Mouse (Mus musculus) limb, embryonic 14.5 days (tissue): ENCODE measurements around the gene Apc2. TPM values are rescaled to one million over a fixed set of nuclear protein-coding genes. Genes with fewer than 3 reads are reported as not detected.
A peak's percentile ranks its signal among the peaks of the same experiment; 100 is the strongest.

Experiments
- ATAC-seq: fragments of 200-750 bp; cut with Nextera tagmentation; 2 replicates; pipeline ENCODE4 v1.8.0; 2017; ENCODE audit warnings: low read depth, moderate number of reproducible peaks, moderate TSS enrichment; ENCODE audit not compliant: low FRiP score
- DNase-seq: peaks from one replicate; pipeline ENCODE4 v3.0.0-alpha.2; 2015; ENCODE audit warnings: low spot score
- H3K27ac ChIP-seq: fragments of 300-500 bp; sonication (generic); replicated peaks from 2 replicates; pipeline ENCODE4 v1.5.1; 2014; ENCODE audit warnings: low read depth, mild to moderate bottlenecking, low read length, moderate library complexity, mixed read lengths
- H3K27me3 ChIP-seq: fragments of 300-500 bp; sonication (generic); 2 replicates; pipeline ENCODE4 v1.6.1; 2014; ENCODE audit warnings: low read length, mixed read lengths; ENCODE audit not compliant: control insufficient read depth, insufficient read depth
- H3K36me3 ChIP-seq: fragments of 300-500 bp; sonication (generic); 2 replicates; pipeline ENCODE4 v1.6.1; 2014; ENCODE audit warnings: mild to moderate bottlenecking, low read length, moderate library complexity, mixed read lengths; ENCODE audit not compliant: control insufficient read depth, insufficient read depth
- H3K4me1 ChIP-seq: fragments of 300-500 bp; sonication (generic); 2 replicates; pipeline ENCODE4 v1.6.1; 2014; ENCODE audit warnings: antibody characterized with exemption, low read length, mixed read lengths; ENCODE audit not compliant: control insufficient read depth, insufficient read depth
- H3K4me2 ChIP-seq: fragments of 300-500 bp; sonication (generic); replicated peaks from 2 replicates; pipeline ENCODE4 v1.6.1; 2014; ENCODE audit warnings: low read depth, mild to moderate bottlenecking, low read length, moderate library complexity; ENCODE audit not compliant: severe bottlenecking
- H3K4me3 ChIP-seq: fragments of 300-500 bp; sonication (generic); replicated peaks from 2 replicates; pipeline ENCODE4 v1.5.1; 2014; ENCODE audit warnings: low read length
- H3K9ac ChIP-seq: fragments of 300-500 bp; sonication (generic); 2 replicates; pipeline ENCODE4 v1.6.1; 2014; ENCODE audit warnings: mild to moderate bottlenecking, low read depth, low read length, moderate library complexity; ENCODE audit not compliant: severe bottlenecking
- H3K9me3 ChIP-seq: fragments of 300-500 bp; sonication (generic); 2 replicates; pipeline ENCODE4 v1.6.1; 2016; ENCODE audit warnings: low read length; ENCODE audit not compliant: control insufficient read depth
- POLR2A ChIP-seq: fragments of 200-500 bp; IDR thresholded peaks from 2 replicates; pipeline ENCODE4 v1.8.0; 2012; ENCODE audit warnings: inconsistent platforms, mild to moderate bottlenecking, moderate library complexity, borderline replicate concordance; ENCODE audit not compliant: insufficient read depth, insufficient read length; ENCODE audit errors: extremely low read depth
- WGBS: fragments of 180-500 bp; shearing (Covaris S2); extraction: QIAGEN DNeasy Blood & Tissue Kit; methylation state at CpG from one replicate; pipeline ENCODE4 v1.1.7; 2014; 5-methylcytosine and 5-hydroxymethylcytosine counted together
- polyA plus RNA-seq, 2 experiments: library from polyadenylated mRNA; depleted of rRNA in 1 of 2; stranded (reverse) in 1 of 2; unstranded in 1 of 2; fragments of >200 nt; fragmentation: Nextera tagmentation in 1 of 2; extraction: Ambion mirVana in 1 of 2; gene quantifications; 2 replicates each; pipeline versions ENCODE4 v1.2.1 to v1.2.3; 2012 to 2014

Gene Apc2
- polyA plus RNA-seq, 2 experiments = 1.5 to 2.5 TPM

DNA sequence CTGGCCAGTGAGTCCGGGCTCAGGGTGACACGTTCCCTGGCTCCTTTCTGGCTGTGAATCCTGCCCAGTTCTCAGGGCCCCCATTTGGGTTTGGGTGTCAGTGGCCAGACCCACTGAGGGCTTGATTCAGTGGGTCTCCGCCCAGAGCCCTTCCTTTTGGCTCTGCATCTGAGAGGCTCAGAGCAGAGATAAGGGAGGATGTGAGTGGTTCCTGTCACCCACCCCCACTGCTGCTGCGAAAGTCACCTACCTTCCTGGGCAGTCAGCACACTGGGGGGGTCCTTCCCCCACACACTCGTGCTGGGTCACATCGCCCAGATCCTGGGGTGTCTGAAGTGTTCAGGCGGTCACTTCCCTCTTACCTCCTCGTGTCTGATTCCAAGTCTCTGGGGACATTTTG is 57.0 kb downstream of the Apc2 start:
- peaks cover 87% of the 10 kb centered on the region for H3K27me3 ChIP-seq
- no peak overlapping the region for H3K27ac ChIP-seq
- no peak for TF ChIP-seq POLR2A
- H3K36me3 ChIP-seq = no peaks in the 10 kb centered on the region
- H3K4me2 ChIP-seq = no peak overlapping the region
- H3K9ac ChIP-seq = 0 out of 2 replicates have a peak overlapping the region, but pooled peaks have one; percentile 16
- no peak overlapping the region for H3K4me3 ChIP-seq
- 63% methylated on average over 8 of the region's 8 CpGs for WGBS
- ATAC-seq (no peak), DNase-seq (no peak)
- H3K4me1 ChIP-seq = peaks cover 22% of the 10 kb centered on the region
- no peaks in the 10 kb centered on the region for H3K9me3 ChIP-seq

DNA sequence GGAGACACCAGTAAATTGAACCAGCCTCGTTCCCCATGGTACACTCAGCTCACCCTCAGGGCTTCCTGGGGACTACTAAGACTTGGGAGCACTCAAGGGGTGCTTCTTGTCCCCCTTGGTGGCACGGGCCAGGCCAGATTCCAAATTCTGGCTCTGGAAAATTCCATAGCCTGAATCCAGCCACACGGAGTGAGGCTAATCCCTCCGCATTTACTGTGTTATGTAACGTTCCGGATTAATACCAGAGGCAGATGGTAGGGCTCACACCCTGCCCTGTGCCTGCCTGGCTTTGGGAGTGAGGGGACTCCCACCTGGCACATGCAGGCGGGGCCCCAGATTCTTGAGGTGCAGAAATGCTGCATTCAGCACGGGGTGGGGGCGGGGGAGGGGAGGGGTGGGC is 59.7 kb downstream of the Apc2 start:
- no peak for TF ChIP-seq POLR2A
- WGBS = 8% methylated on average over 8 of the region's 9 CpGs
- no peak for ATAC-seq
- Histone ChIP-seq H3K4me1 (peaks cover 15% of the 10 kb centered on the region), H3K9ac (no peak overlapping the region), H3K4me2 (no peak overlapping the region), H3K27me3 (peaks cover 71% of the 10 kb centered on the region), H3K27ac (no peak overlapping the region), H3K4me3 (no peak overlapping the region), H3K9me3 (no peaks in the 10 kb centered on the region), H3K36me3 (no peaks in the 10 kb centered on the region)
- no peak for DNase-seq

DNA sequence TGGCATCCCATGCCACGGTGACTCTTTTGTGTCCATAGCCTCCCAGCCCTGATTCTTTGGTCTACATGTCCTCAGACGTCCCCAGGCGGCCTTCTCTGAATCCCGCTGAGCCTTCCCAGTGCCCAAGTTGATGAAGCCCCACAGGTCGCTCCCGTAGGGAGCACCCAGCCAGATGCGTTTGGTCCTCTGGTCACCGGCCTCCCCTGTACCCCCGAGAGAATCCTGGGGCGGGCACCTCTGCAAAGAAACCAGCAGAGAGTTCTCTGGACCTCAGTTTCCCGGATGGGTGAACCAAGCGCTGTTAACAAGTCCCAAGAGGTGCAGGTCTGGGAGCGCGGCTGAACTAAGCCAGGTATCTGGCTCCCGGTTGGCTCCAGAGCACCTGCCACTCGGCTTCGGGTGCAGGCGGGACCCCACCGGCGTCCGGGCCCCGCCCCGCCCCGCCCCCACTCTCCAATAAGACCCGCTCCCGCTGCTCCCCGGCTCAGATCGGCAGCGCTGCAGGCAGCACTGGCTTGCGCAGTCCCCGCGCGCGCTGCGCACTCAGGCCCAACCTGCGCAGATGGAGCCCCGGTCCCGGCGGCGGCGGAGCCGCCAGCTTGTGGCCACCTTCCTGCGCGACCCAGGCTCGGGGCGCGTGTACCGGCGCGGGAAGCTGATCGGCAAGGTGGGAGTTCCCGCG is 60.4 kb downstream of the Apc2 start, which contains the start of gene Plk5:
Gene Plk5 (plus strand): TSS at position 459 of the 682 bp plus-strand sequence.
- Histone ChIP-seq H3K4me2 (peak within 1 kb of the TSS; percentile 63), H3K4me1 (peaks cover 15% of the 10 kb centered on the region), H3K9ac (peak within 1 kb of the TSS; percentile 28; the same call in 1 of the 2 replicates), H3K27me3 (peaks cover 64% of the 10 kb centered on the region), H3K27ac (no peak within 1 kb of the TSS), H3K4me3 (peak within 1 kb of the TSS; percentile 43), H3K36me3 (no peaks in the 10 kb centered on the region), H3K9me3 (no peaks in the 10 kb centered on the region)
- DNase-seq = no peak
- no peak for TF ChIP-seq POLR2A
- 3% methylated on average over 20 of the region's 53 CpGs for WGBS
- no peak for ATAC-seq

DNA sequence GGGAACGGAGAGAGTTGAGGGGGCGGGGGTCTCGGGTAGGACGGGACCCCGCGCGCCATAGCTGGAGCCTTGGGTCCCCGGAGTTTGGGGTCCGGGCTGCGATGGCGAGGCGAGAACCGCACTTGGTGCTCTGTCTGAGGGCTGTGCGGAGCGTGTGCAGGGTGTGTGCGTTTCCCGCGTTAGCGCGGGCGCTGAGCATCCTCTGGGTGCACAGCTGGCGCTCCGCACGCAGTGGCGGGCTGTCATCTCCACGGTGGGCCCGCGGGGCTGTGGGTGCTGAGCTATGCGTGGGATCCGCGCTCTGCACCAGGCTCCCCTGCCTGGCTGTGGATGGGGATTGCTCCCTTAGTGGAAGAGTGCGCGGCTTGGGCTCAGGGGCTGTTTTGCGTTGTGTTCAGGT is 61.0 kb downstream of the Apc2 start:
- peak overlapping the region; percentile 28; the same call in 1 of the 2 replicates for H3K9ac ChIP-seq
- no peak for ATAC-seq
- DNase-seq = no peak
- no peaks in the 10 kb centered on the region for H3K36me3 ChIP-seq
- no peak for TF ChIP-seq POLR2A
- H3K4me3 ChIP-seq = peak overlapping the region; percentile 43
- H3K27me3 ChIP-seq = peaks cover 58% of the 10 kb centered on the region
- no peaks in the 10 kb centered on the region for H3K9me3 ChIP-seq
- H3K27ac ChIP-seq = no peak overlapping the region
- 2% methylated on average over 32 of the region's 34 CpGs for WGBS
- H3K4me2 ChIP-seq = peak overlapping the region; percentile 63
- H3K4me1 ChIP-seq = peaks cover 15% of the 10 kb centered on the region

DNA sequence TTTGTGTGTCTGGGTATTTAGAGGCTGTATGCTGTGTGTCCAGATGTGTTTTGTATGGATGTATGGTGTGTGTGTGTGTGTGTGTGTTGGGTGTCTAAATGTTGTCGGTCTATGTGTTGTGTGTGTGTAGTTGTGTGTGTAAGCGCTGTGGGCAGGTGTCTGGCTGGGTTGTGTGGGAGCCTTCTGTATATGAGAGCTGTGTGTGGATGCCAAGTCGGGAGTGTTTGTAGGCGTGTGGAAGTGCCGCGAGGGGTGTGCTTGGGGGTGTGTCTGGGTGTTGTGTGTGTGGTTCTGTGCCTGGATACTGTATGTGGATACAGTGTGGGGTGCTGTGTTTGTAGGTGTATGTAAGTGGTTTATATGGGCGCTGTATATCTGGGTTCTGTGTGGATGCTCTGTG is 61.6 kb downstream of the Apc2 start:
- H3K9ac ChIP-seq = no peak overlapping the region
- no peak for TF ChIP-seq POLR2A
- no peaks in the 10 kb centered on the region for H3K36me3 ChIP-seq
- 33% methylated on average over 7 of the region's 7 CpGs for WGBS
- no peak overlapping the region for H3K4me2 ChIP-seq
- DNase-seq (no peak), ATAC-seq (no peak)
- H3K9me3 ChIP-seq = no peaks in the 10 kb centered on the region
- peaks cover 15% of the 10 kb centered on the region for H3K4me1 ChIP-seq
- peak overlapping the region; percentile 43 for H3K4me3 ChIP-seq
- H3K27me3 ChIP-seq = peaks cover 53% of the 10 kb centered on the region
- H3K27ac ChIP-seq = no peak overlapping the region
